Mouse (Mus musculus) cerebellum, postnatal 14 days (tissue): Measurements from ENCODE around the gene Got1.

Experiments
- DNase-seq, 2 experiments: peaks; one replicate each; pipeline ENCODE4 v3.0.0; 2021; ENCODE audit warnings: mixed read lengths in 2 of 2

Got1 gene

GRCm38 (mm10) chr19:43524187-43525103 is at the start of gene Got1:
Got1 (minus strand) TSS chr19:43524605.
- DNase-seq, result peak; percentile 97

- DNase-seq, result peak; percentile 81 to 83
These were observed 46.7 kb upstream of the Got1 start for GRCm38 (mm10) chr19:43570831-43571790.

- DNase-seq, result no peak
These were observed 44.7 kb upstream of the Got1 start for GRCm38 (mm10) chr19:43569133-43569532.

- no peak for DNase-seq
These were observed 43.9 kb upstream of the Got1 start for GRCm38 (mm10) chr19:43568298-43568697.

GRCm38 (mm10) chr19:43563166-43563565 is 38.8 kb upstream of the Got1 start:
- peak in 1 of 2 experiments; percentile 16 for DNase-seq

GRCm38 (mm10) chr19:43561841-43562240 is 37.4 kb upstream of the Got1 start:
- DNase-seq, result no peak

GRCm38 (mm10) chr19:43560244-43560643 is 35.8 kb upstream of the Got1 start:
- no peak for DNase-seq

GRCm38 (mm10) chr19:43551493-43551890 is 27.1 kb upstream of the Got1 start:
- DNase-seq, result no peak

- no peak for DNase-seq
These were observed 26.5 kb upstream of the Got1 start for GRCm38 (mm10) chr19:43550706-43551492.

GRCm38 (mm10) chr19:43548060-43548459 is 23.7 kb upstream of the Got1 start:
- no peak for DNase-seq

- no peak for DNase-seq
These were observed 22.1 kb upstream of the Got1 start for GRCm38 (mm10) chr19:43546337-43547117.

- DNase-seq, result no peak
These were observed 11.0 kb upstream of the Got1 start for GRCm38 (mm10) chr19:43535372-43535771.

GRCm38 (mm10) chr19:43530921-43531320 is 6.5 kb upstream of the Got1 start:
- no peak for DNase-seq

GRCm38 (mm10) chr19:43530197-43530770 is 5.9 kb upstream of the Got1 start:
- peak; percentile 77 to 79 for DNase-seq

GRCm38 (mm10) chr19:43528056-43528587 is 3.7 kb upstream of the Got1 start:
- no peak for DNase-seq

- DNase-seq, result peak; percentile 33 to 46
These were observed 2.7 kb upstream of the Got1 start for GRCm38 (mm10) chr19:43527131-43527530.

- no peak for DNase-seq
These were observed 1.6 kb upstream of the Got1 start for GRCm38 (mm10) chr19:43526025-43526424.

- peak in 1 of 2 experiments; percentile 28 for DNase-seq
These were observed 1.2 kb upstream of the Got1 start for GRCm38 (mm10) chr19:43525566-43525965.

GRCm38 (mm10) chr19:43525104-43525482 is 688 bp upstream of the Got1 start:
- peak in 1 of 2 experiments; percentile 82 for DNase-seq

- peak; percentile 41 to 53 for DNase-seq
These were observed 854 bp downstream of the Got1 start for GRCm38 (mm10) chr19:43523551-43523950.

- DNase-seq, result no peak
These were observed 2.4 kb downstream of the Got1 start for GRCm38 (mm10) chr19:43521996-43522395.
